Mouse (Mus musculus) olfactory bulb, adult 2 months (tissue): Measurements from ENCODE around the gene Mrps15.

ENCODE experiments used
- CTCF ChIP-seq: fragments of 200-500 bp; IDR thresholded peaks from 2 replicates; pipeline ENCODE4 v1.5.1; 2012; ENCODE audit warnings: low read depth, mild to moderate bottlenecking, low read length, moderate library complexity; ENCODE audit not compliant: insufficient read depth
- POLR2A ChIP-seq: fragments of 200-500 bp; IDR thresholded peaks from 2 replicates; pipeline ENCODE4 v1.6.1; 2012; ENCODE audit warnings: mild to moderate bottlenecking, low read depth, low read length, moderate library complexity; ENCODE audit not compliant: insufficient read depth

DNA sequence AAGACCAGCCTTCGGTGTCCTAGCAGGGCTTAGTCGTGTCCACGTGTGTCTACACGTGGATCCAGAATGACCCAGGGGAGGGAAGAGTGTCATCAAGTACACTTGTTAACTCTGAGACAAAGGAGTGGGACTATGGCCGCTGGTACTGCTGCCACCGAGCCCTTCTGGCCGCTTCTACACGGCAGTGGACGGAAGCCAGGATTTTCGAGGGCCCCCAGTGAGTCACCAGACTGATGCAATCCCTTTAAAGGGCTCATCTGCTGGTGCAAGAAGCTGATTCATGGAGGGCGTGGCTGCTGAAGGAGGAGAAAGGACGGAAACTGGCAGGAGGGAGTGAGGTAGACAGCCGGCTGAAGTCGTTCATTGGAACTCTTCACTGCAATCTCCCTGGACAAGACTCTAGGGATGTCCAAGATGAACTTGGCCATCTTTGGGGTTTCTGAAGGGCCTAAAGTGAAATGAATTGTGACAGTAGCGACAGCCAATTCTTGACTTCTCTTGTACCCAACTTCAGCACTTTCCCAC, 56.4 kb downstream of the Mrps15 start:
- no peak for TF ChIP-seq CTCF
- TF ChIP-seq POLR2A: no peak
